Mouse (Mus musculus) left cerebral cortex, postnatal 14 days (tissue): ENCODE measurements at regions not wholly inside any gene's neighbourhood (a gene's known extent, or its start where the extent isn't known, plus 50 kb on each side); places are given as distances from the start of the nearest gene placed in this dataset.

Experiments used
- DNase-seq, 2 experiments: peaks; one replicate each; pipeline ENCODE4 v3.0.0; 2021 to 2022; ENCODE audit warnings: low spot score in 2 of 2, mixed read lengths in 1 of 2
- intact Hi-C: fragments of 180-260 bp; cut with DNase I; formaldehyde crosslinking; loops from one replicate; pipeline ENCODE4 v1.15.1; 2025

DNA sequence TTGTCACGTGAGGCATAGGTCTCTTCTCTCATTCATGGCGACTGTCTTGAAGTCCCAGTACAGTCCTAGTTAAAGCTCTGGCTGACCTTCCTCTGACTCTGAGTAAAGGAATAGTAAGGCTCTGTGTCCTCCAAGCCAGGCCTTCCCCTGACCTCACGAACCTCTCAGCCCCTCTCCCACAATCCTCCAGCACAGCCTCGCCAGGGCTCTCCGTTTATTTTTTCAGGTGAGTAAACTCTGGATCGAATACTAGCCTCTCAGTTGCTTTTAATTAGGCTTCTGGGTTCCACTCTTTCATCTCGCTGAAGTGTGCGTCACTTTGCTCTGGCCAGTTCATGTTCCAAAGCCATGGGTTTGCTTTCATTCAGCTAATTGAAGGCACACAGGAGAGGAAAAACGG, 133.8 kb downstream of the Mylk4 start:
- intact Hi-C loops: no loop called here
- DNase-seq: no peak

- DNase-seq: no peak
- intact Hi-C loops: no loop called here
Measured at GRCm38 (mm10) chr13:32643030-32643750, 140.6 kb downstream of the Mylk4 start.

- DNase-seq: no peak
- intact Hi-C loops: no loop called here
Measured at GRCm38 (mm10) chr13:32640941-32641340, 142.8 kb downstream of the Mylk4 start.

GRCm38 (mm10) chr13:32630122-32630732, 153.5 kb downstream of the Mylk4 start:
- intact Hi-C loops: no loop called here
- DNase-seq: no peak

DNA sequence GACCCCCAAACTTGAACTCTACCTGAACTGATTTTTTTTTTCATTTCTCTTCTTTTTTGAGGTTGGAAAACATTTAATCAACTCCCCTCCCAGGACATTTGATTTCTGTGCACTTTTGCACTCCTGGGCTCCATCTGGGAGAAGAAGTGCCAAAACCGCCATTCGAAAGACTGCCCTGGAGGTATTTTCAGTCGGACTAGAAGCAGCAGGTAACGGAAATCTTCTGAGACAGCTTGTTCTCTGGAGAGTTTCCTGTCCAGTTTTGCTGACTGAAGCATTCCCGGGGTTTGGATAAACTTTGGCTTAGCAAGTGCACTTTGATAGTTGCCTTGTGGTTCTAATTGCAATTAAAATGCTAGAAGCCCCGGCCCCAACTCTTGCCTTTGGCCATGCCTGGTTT, 169.8 kb downstream of the Mylk4 start:
- intact Hi-C loops: no loop called here
- no peak for DNase-seq

DNA sequence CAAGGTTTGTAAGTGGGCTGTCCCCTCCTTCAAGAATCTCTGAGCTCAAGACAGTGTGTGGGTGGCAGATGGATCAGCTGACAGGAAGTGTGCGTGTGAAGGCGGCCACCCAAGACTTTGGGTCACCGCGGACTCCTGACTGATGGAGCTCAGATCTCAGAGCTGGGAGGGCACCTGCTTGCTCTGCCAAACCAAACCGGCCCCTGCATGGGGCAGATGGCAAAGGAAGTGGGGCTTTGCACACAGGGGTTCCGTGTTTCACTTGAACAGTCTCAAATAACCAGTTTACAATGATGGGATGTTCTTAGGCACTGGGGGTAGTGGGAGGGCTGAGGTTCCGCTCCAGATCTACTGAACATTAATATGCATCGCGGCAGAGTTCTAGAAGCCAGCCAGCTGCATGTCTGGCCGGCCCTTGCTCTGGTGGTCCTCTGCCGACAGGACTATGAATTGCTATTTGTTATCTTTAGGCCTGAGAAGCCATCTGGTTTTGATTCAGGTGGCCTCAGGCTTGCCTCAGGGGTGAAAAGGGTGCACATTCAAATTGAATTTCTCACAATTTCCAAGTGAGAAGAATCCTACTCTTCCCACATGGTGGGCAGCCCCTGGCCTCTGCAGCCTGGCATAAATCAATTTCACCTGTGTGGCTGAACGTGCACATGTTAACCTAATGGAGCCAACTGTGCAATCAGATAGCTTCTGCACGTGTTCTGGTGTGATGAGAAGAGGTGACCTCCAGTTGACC, 172.0 kb downstream of the Mylk4 start:
- intact Hi-C loops: no loop called here
- peak; percentile 20 to 23 for DNase-seq

DNA sequence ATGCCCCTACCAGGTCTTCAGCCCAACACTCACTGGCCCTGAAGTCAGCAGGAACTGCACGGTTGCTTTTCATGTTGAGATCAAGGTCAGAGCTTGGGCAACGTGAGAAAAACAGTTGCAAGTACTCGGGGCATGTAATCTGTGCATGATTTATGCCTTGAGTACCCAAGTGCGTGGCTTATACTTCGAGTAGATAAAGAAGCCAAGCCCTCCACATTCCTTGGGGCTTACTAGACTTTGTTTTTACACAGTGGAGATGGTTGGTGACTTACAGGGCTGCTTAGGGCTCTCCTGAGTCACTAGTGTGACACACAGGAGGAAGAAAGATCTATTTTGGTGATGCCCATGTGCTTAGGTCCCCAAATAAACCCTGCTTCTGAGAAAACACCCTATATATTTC, 172.8 kb downstream of the Mylk4 start:
- intact Hi-C loops: no loop called here
- DNase-seq: no peak

- intact Hi-C loops: no loop called here
- no peak for DNase-seq
Measured at GRCm38 (mm10) chr13:32608413-32608812, 175.3 kb downstream of the Mylk4 start.

DNA sequence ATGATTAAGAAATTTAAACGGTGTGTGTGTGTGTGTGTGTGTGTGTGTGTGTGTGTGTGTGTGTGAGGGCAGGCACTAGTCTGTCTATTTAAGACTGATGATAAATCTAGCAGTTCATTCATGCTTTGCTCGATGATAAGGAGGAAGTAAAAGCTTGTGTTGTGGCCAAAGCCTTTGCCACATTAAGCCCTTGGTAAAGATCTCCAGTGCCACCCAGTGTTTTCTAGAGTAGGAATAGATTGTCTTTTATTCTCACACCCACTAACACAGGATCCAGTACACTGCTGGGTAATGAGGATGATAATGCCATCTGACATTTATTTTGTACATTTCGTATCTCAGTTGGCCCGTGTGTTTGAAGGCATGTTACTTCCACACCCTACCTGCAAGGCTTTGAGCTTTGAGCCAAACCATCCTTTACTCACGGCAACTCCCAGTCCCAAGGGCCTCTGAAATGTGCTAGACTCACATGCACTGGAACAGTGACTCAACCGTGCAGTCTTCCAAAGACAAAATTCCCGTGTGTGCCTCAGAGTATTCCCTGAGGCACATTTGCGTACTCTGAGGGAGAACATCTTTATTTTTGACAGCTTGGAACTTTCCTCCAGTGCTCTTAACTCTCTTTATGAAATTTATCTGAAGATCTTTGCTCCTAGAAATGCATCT, 179.7 kb downstream of the Mylk4 start:
- DNase-seq: no peak
- intact Hi-C loops: no loop called here

GRCm38 (mm10) chr13:32601315-32601714, 182.4 kb downstream of the Mylk4 start:
- DNase-seq: no peak
- intact Hi-C loops: no loop called here

DNA sequence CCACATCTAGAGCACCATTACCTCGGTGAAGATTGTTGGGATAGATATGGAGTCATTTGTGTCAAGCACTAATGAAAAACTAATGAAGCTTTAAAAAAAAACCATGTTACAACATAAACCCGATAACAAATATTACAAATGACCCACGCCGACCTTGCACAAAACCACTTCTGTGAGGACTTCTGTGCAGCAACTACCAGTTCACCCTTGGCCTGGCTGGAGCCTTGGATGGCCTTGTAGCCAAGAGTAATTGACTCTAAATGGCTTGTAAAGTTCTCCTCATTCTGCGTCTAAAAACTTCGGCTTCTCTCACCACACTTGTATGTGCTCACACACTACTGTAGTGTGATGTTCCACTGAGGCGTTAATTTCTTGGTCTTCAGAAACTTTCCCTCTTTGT, 190.1 kb downstream of the Mylk4 start:
- intact Hi-C loops: no loop called here
- DNase-seq: no peak

DNA sequence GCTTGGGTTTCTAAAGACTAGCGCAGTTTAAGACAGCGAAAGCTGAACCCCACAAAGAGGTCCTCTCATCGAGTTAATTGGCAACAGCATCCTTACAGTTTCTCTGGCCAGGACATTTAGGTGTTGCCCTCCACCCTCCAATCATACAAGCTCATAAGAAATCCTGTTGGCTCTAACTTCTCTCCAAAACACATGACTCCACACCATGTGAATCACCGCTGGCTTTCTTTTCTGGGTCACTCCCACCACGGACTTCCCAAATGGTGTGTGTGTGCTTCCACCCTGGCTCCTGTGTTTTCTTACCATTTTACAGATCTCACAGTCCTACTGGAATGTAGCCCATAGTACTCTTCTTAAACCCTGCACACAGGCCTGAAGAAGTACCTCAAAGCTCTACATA, 190.6 kb downstream of the Mylk4 start:
- intact Hi-C loops: no loop called here
- no peak for DNase-seq

GRCm38 (mm10) chr13:32581598-32581997, 202.2 kb downstream of the Mylk4 start:
- intact Hi-C loops: no loop called here
- no peak for DNase-seq

GRCm38 (mm10) chr13:32567850-32568249, 215.9 kb downstream of the Mylk4 start:
- DNase-seq: no peak

GRCm38 (mm10) chr13:32560666-32561065, 222.1 kb upstream of the Gmds start:
- intact Hi-C loops: no loop called here
- no peak for DNase-seq

More at GRCm38 (mm10) chr13:32567850-32568249, 215.9 kb downstream of the Mylk4 start:
- intact Hi-C loops: no loop called here

DNA sequence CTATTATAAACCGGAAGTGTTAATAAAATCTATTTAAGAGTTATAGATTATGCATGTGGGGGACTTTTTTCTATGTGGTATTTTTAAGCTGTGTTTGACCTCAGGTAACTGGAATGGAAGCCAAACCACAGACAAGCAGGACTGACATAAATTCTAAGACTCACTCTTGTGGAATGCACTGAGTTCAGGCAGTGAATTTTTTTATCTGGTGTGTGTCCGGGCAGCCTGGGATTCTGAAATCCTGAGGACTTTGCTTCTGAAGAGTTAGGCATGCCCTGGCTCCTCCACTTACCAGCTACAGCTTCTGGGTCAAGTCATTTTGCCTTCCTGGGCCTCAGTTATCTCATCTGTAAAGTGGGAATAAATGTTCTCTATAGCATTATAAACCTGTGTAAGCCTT, 217.9 kb upstream of the Gmds start:
- no peak for DNase-seq
- intact Hi-C loops: no loop called here

DNA sequence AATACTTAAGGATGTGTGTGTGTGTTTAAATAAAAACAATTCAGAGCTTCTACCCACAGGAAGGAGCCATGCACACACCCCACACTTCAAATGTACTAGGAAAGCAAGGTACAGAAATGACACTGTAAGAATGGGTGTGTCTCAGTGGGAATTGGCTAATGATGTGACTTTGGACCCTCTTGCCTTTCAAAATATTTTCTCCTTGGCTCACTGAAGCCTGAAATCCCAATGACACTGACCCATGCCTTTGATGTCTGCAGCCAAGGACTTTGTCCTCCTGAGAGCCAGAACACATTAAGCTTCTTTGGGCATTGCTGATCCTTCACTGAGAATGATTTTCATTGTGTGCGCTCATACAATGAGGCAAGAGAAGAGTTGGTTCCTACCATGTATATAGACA, 216.5 kb upstream of the Gmds start:
- no peak for DNase-seq
- intact Hi-C loops: no loop called here

DNA sequence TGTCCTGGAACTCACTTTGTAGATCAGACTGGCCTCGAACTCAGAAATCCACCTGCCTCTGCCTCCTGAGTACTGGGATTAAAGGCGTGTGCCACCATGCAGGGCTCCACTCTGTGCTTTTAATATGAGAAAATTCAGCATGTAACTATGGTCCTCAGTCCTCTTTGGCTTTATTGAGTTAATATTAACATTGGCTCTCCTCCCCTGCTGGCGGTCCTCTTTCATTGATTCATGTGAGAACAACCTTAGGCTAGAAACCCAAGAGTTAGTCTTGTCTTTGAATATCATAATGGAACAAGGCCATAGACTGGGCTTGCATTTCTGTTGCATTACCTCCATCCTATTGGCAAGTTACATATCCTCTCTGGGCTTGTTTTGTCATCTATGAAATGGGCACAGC, 216.1 kb upstream of the Gmds start:
- intact Hi-C loops: no loop called here
- DNase-seq: no peak

GRCm38 (mm10) chr13:32553136-32553535, 214.6 kb upstream of the Gmds start:
- intact Hi-C loops: no loop called here
- DNase-seq: no peak

DNA sequence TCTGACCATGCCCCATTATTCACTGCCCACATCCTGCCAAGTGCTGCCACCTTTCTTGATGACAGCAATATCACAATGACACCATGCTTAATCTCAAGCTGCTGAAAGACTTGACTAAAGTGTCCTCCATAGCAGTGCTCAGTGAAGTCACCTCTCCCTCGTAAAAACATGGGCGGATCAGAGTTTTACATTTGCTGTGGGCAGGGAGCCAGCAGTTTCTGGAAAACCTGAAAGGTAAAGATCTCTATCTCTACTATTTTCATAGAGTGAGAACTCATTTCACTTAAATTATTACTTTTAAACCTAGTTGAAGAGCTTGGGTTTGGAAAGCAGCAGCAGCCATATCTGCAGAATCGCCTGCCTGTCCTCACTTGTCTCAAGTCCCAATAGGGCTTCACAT, 211.6 kb upstream of the Gmds start:
- intact Hi-C loops: no loop called here
- DNase-seq: no peak
